Mouse (Mus musculus) lung, embryonic 14.5 days (tissue): ENCODE results near the gene Kif14. TPM values are rescaled to one million over a fixed set of nuclear protein-coding genes. Genes with fewer than 3 reads are reported as not detected.
A peak's percentile ranks its signal among the peaks of the same experiment; 100 is the strongest.

Experiments
- ATAC-seq: fragments of 200-750 bp; cut with Nextera tagmentation; 2 replicates; pipeline ENCODE4 v1.8.0; 2017; ENCODE audit warnings: mild to moderate bottlenecking, moderate TSS enrichment, moderate library complexity; ENCODE audit not compliant: insufficient read depth
- DNase-seq: peaks from one replicate; pipeline ENCODE4 v3.0.0-alpha.2; 2015
- H3K27ac ChIP-seq: fragments of 300-500 bp; sonication (generic); 2 replicates; pipeline ENCODE4 v1.5.1; 2014; ENCODE audit warnings: low read depth, mild to moderate bottlenecking, moderate library complexity
- H3K27me3 ChIP-seq: fragments of 300-500 bp; sonication (generic); 2 replicates; pipeline ENCODE4 v1.6.1; 2014; ENCODE audit warnings: low read length, control low read depth; ENCODE audit not compliant: insufficient read depth
- H3K36me3 ChIP-seq: fragments of 300-500 bp; sonication (generic); 2 replicates; pipeline ENCODE4 v1.6.1; 2014; ENCODE audit warnings: control low read depth; ENCODE audit not compliant: insufficient read depth
- H3K4me1 ChIP-seq: fragments of 300-500 bp; sonication (generic); 2 replicates; pipeline ENCODE4 v1.6.1; 2014; ENCODE audit warnings: antibody characterized with exemption, control low read depth; ENCODE audit not compliant: insufficient read depth
- H3K4me2 ChIP-seq: fragments of 300-500 bp; sonication (generic); 2 replicates; pipeline ENCODE4 v1.6.1; 2014; ENCODE audit warnings: mild to moderate bottlenecking
- H3K4me3 ChIP-seq: fragments of 300-500 bp; sonication (generic); 2 replicates; pipeline ENCODE4 v1.5.1; 2014; ENCODE audit warnings: low read depth, low read length
- H3K9ac ChIP-seq: fragments of 300-500 bp; sonication (generic); 2 replicates; pipeline ENCODE4 v1.6.1; 2014
- H3K9me3 ChIP-seq: fragments of 300-500 bp; sonication (generic); 2 replicates; pipeline ENCODE4 v1.6.1; 2016; ENCODE audit warnings: low read depth, low read length, control low read depth
- CTCF ChIP-seq: IDR thresholded peaks from 2 replicates; pipeline ENCODE4 v1.5.1; 2016; ENCODE audit warnings: antibody characterized with exemption, low read depth
- WGBS: fragments of 180-500 bp; shearing (Covaris S2); extraction: QIAGEN DNeasy Blood & Tissue Kit; methylation state at CpG from one replicate; pipeline ENCODE4 v1.1.7; 2014; 5-methylcytosine and 5-hydroxymethylcytosine counted together
- polyA plus RNA-seq: library from polyadenylated mRNA; unstranded; fragments of >200 nt; fragmentation: Nextera tagmentation; extraction: Ambion mirVana; gene quantifications from 2 replicates; pipeline ENCODE4 v1.2.1, GENCODE M21; 2014

The Kif14 gene
- polyA plus RNA-seq, 1 experiment from 2014 or later, result 11.3 TPM

GRCm38 (mm10) chr1:136455756-136456585 is 10.2 kb upstream of the Kif14 start:
- H3K4me3 ChIP-seq, result no peak overlapping the region
- no peak overlapping the region for H3K9ac ChIP-seq
- H3K4me2 ChIP-seq, result no peak overlapping the region
- DNase-seq, result peak; percentile 25
- H3K36me3 ChIP-seq, result no peaks in the 10 kb centered on the region
- no peak for TF ChIP-seq CTCF
- H3K4me1 ChIP-seq, result no peaks in the 10 kb centered on the region
- ATAC-seq, result no peak
- no peaks in the 10 kb centered on the region for H3K9me3 ChIP-seq
- no peak overlapping the region for H3K27ac ChIP-seq
- H3K27me3 ChIP-seq, result no peaks in the 10 kb centered on the region
- 66% methylated on average over 17 of the region's 17 CpGs for WGBS

GRCm38 (mm10) chr1:136456741-136457140 is 9.4 kb upstream of the Kif14 start:
- no peak overlapping the region for H3K9ac ChIP-seq
- 65% methylated on average over 6 of the region's 6 CpGs for WGBS
- DNase-seq, result no peak

GRCm38 (mm10) chr1:136457403-136457802 is 8.7 kb upstream of the Kif14 start:
- no peaks in the 10 kb centered on the region for H3K36me3 ChIP-seq
- no peaks in the 10 kb centered on the region for H3K27me3 ChIP-seq
- no peak for TF ChIP-seq CTCF
- H3K9me3 ChIP-seq, result no peaks in the 10 kb centered on the region
- no peak overlapping the region for H3K4me2 ChIP-seq
- ATAC-seq (no peak), DNase-seq (no peak)
- no peak overlapping the region for H3K9ac ChIP-seq
- no peaks in the 10 kb centered on the region for H3K4me1 ChIP-seq
- no peak overlapping the region for H3K27ac ChIP-seq
- H3K4me3 ChIP-seq, result no peak overlapping the region
- 79% methylated on average over 4 of the region's 4 CpGs for WGBS

More at GRCm38 (mm10) chr1:136456741-136457140, 9.4 kb upstream of the Kif14 start:
- Histone ChIP-seq H3K4me1 (no peaks in the 10 kb centered on the region), H3K36me3 (no peaks in the 10 kb centered on the region), H3K4me3 (no peak overlapping the region), H3K9me3 (no peaks in the 10 kb centered on the region), H3K27ac (no peak overlapping the region), H3K4me2 (no peak overlapping the region), H3K27me3 (no peaks in the 10 kb centered on the region)
- no peak for ATAC-seq
- no peak for TF ChIP-seq CTCF

- Histone ChIP-seq H3K27ac (no peak overlapping the region), H3K4me3 (no peak overlapping the region), H3K9me3 (no peaks in the 10 kb centered on the region), H3K4me1 (no peaks in the 10 kb centered on the region), H3K36me3 (no peaks in the 10 kb centered on the region), H3K4me2 (no peak overlapping the region), H3K9ac (no peak overlapping the region), H3K27me3 (no peaks in the 10 kb centered on the region)
- WGBS, result 27% methylated on average over 9 of the region's 9 CpGs
- DNase-seq, result peak; percentile 90
- ATAC-seq, result no peak
- peak; percentile 78 for TF ChIP-seq CTCF
These were observed 7.4 kb upstream of the Kif14 start for GRCm38 (mm10) chr1:136458691-136459245.

- WGBS, result 39% methylated on average over 10 of the region's 10 CpGs
- TF ChIP-seq CTCF, result no peak
- Histone ChIP-seq H3K4me1 (peaks cover 7% of the 10 kb centered on the region), H3K4me3 (no peak overlapping the region), H3K27ac (no peak overlapping the region), H3K9ac (no peak overlapping the region), H3K36me3 (no peaks in the 10 kb centered on the region), H3K4me2 (no peak overlapping the region), H3K9me3 (no peaks in the 10 kb centered on the region), H3K27me3 (no peaks in the 10 kb centered on the region)
- ATAC-seq (no peak), DNase-seq (no peak)
These were observed 3.7 kb upstream of the Kif14 start for GRCm38 (mm10) chr1:136462443-136462842.

GRCm38 (mm10) chr1:136465168-136465567 is 975 bp upstream of the Kif14 start:
- Histone ChIP-seq H3K4me2 (no peak overlapping the region), H3K36me3 (peaks cover 19% of the 10 kb centered on the region), H3K27ac (no peak overlapping the region), H3K4me3 (no peak overlapping the region), H3K9ac (no peak overlapping the region), H3K27me3 (no peaks in the 10 kb centered on the region), H3K4me1 (peaks cover 7% of the 10 kb centered on the region), H3K9me3 (no peaks in the 10 kb centered on the region)
- ATAC-seq (no peak), DNase-seq (no peak)
- peak; percentile 17; the same call in 1 of the 2 replicates for TF ChIP-seq CTCF

GRCm38 (mm10) chr1:136469408-136469807 is 3.3 kb downstream of the Kif14 start:
- TF ChIP-seq CTCF, result no peak
- Histone ChIP-seq H3K9me3 (no peaks in the 10 kb centered on the region), H3K36me3 (peaks cover 45% of the 10 kb centered on the region), H3K4me1 (peaks cover 7% of the 10 kb centered on the region), H3K4me2 (no peak overlapping the region), H3K27me3 (no peaks in the 10 kb centered on the region), H3K9ac (no peak overlapping the region), H3K4me3 (no peak overlapping the region), H3K27ac (no peak overlapping the region)
- DNase-seq, result no peak
- no peak for ATAC-seq
- WGBS, result 86% methylated on average over 4 of the region's 4 CpGs
